ENCODE assay signal across 16 mouse cellular contexts in the genomic region with DNA sequence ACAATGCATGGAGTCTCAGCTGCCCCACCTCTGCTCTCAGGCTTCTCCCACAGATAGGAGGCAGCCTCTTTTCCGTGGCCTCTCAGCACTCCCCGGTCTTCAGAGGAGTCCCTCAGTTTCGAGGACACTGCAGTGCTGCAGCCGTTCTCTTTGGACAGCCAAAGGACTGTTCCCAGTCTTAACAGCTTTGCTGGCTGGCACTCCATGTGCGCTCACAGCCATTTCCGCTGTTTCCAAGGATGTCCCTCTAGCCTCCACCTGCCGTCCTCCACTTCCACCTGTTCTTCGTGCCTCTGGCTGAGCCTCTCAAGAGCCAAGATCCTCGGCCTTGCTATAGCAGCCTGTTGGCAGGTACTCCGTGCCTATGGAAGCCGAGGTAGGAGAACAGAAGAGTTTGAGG.
"Had no signal": no experiment of that assay in that cellular context is flagged by ENCODE, and none has a peak within 500 bp of the region (broad histone marks: within the 10 kb centered on the region; RNA-seq: fewer than 3 reads in every experiment).

No protein-coding gene starts in this region.

- H3K4me1 ChIP-seq: liver, embryonic 13.5 days; lung, embryonic 15.5 days; megakaryocyte, embryonic 14.5 days; midbrain, embryonic 15.5 days; neural tube, embryonic 13.5 days; stomach, embryonic 15.5 days had no signal

- H3K27me3 ChIP-seq: liver, embryonic 13.5 days; midbrain, embryonic 15.5 days; neural tube, embryonic 13.5 days; stomach, embryonic 15.5 days had no signal

- DNase-seq: kidney, postnatal 25 days; liver; liver, embryonic 13.5 days; liver, postnatal 0 days; lung, postnatal 14 days; right cerebral cortex, postnatal 4 days; spleen, adult 18-20 months; thymus, adult 2 months; thymus, postnatal 36 days had no signal

- H3K9me3 ChIP-seq: liver, embryonic 13.5 days; lung, embryonic 15.5 days; midbrain, embryonic 15.5 days; neural tube, embryonic 13.5 days; stomach, embryonic 15.5 days had no signal

- H3K36me3 ChIP-seq: liver, embryonic 13.5 days; lung, embryonic 15.5 days; midbrain, embryonic 15.5 days; neural tube, embryonic 13.5 days; stomach, embryonic 15.5 days had no signal

- H3K4me3 ChIP-seq: layer of hippocampus, adult 2 months; liver, embryonic 13.5 days; lung, embryonic 15.5 days; megakaryocyte, embryonic 14.5 days; midbrain, embryonic 15.5 days; neural tube, embryonic 13.5 days; stomach, embryonic 15.5 days had no signal

- H3K9ac ChIP-seq: liver, embryonic 13.5 days; liver, postnatal 0 days; lung, embryonic 15.5 days; midbrain, embryonic 15.5 days; neural tube, embryonic 13.5 days; stomach, embryonic 15.5 days had no signal

- H3K27ac ChIP-seq: layer of hippocampus, adult 2 months; liver, embryonic 13.5 days; lung, embryonic 15.5 days; macrophage; midbrain, embryonic 15.5 days; neural tube, embryonic 13.5 days; stomach, embryonic 15.5 days had no signal
